Mouse (Mus musculus) limb, embryonic 15.5 days (tissue): ENCODE measurements around the gene Cfap57. TPM values are rescaled to one million over a fixed set of nuclear protein-coding genes. Genes with fewer than 3 reads are reported as not detected.

Source experiments
- ATAC-seq: fragments of 200-750 bp; cut with Nextera tagmentation; 2 replicates; pipeline ENCODE4 v1.8.0; 2017; ENCODE audit warnings: low read depth, moderate TSS enrichment; ENCODE audit not compliant: insufficient number of reproducible peaks, low FRiP score, low TSS enrichment
- H3K27ac ChIP-seq: fragments of 300-500 bp; sonication (generic); 2 replicates; pipeline ENCODE4 v1.5.1; 2015; ENCODE audit warnings: moderate library complexity, mild to moderate bottlenecking, inconsistent platforms
- H3K27me3 ChIP-seq: fragments of 300-500 bp; sonication (generic); 2 replicates; pipeline ENCODE4 v1.6.1; 2015; ENCODE audit warnings: inconsistent platforms
- H3K36me3 ChIP-seq: fragments of 300-500 bp; sonication (generic); 2 replicates; pipeline ENCODE4 v1.6.1; 2015; ENCODE audit warnings: inconsistent platforms
- H3K4me1 ChIP-seq: fragments of 300-500 bp; sonication (generic); 2 replicates; pipeline ENCODE4 v1.6.1; 2015; ENCODE audit warnings: inconsistent platforms
- H3K4me2 ChIP-seq: fragments of 300-500 bp; sonication (generic); 2 replicates; pipeline ENCODE4 v1.6.1; 2015; ENCODE audit warnings: mild to moderate bottlenecking, inconsistent platforms
- H3K4me3 ChIP-seq: fragments of 300-500 bp; sonication (generic); 2 replicates; pipeline ENCODE4 v1.5.1; 2015; ENCODE audit warnings: mild to moderate bottlenecking, inconsistent platforms
- H3K9ac ChIP-seq: fragments of 300-500 bp; sonication (generic); 2 replicates; pipeline ENCODE4 v1.6.1; 2015; ENCODE audit warnings: inconsistent platforms
- H3K9me3 ChIP-seq: fragments of 300-500 bp; sonication (generic); 2 replicates; pipeline ENCODE4 v1.6.1; 2016; ENCODE audit warnings: inconsistent platforms
- WGBS: fragments of 180-500 bp; shearing (Covaris S2); methylation state at CpG from one replicate; pipeline ENCODE4 v1.1.7; 2015; 5-methylcytosine and 5-hydroxymethylcytosine counted together
- polyA plus RNA-seq: library from polyadenylated mRNA; unstranded; fragments of >200 nt; fragmentation: Nextera tagmentation; extraction: Ambion mirVana; gene quantifications from 2 replicates; pipeline ENCODE4 v1.2.1, GENCODE M21; 2015

The Cfap57 gene
- 1.7 and 2.6 TPM in 2 replicates for polyA plus RNA-seq

GRCm38 (mm10) chr4:118620279-118620966, at the start of gene Cfap57, which contains the start of gene Ebna1bp2:
Gene Cfap57 (minus strand): TSS chr4:118620777.
Gene Ebna1bp2 (plus strand): TSS chr4:118620799.
- ATAC-seq = peak; percentile 86
- Histone ChIP-seq H3K27me3 (no peaks in the 10 kb centered on the region), H3K4me1 (peaks cover 10% of the 10 kb centered on the region), H3K4me2 (peak within 1 kb of the TSS; percentile 78), H3K4me3 (peak within 1 kb of the TSS; percentile 86), H3K27ac (peak within 1 kb of the TSS; percentile 43; the same call in 1 of the 2 replicates), H3K36me3 (peaks cover 28% of the 10 kb centered on the region), H3K9ac (peak within 1 kb of the TSS; percentile 54), H3K9me3 (no peaks in the 10 kb centered on the region)
- WGBS = under 1% methylated on average over 36 of the region's 41 CpGs

DNA sequence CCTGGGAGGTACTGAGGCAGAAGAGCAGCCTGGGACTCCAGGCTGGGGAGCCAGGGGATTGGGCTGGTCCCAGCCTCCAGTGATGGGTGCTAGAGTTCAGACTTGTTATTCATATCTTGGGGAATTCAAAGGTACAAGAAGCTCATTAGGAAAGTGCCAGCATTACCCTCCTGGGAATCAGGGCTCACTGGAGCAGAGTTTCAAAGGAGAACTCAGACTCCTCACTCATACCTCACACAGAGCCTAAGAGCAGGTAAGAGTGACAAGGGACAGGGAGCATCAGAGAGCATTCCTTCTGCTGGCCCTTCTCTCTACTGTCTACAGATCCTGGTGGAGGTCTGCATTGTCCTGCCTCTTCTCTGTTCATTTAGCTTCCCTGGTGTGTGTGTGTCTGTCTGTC, 38.1 kb upstream of the Cfap57 start, which contains the start of gene Olfr62:
Olfr62 (plus strand) TSS at position 301 of the 400 bp plus-strand sequence.
- H3K4me1 ChIP-seq = no peaks in the 10 kb centered on the region
- H3K9ac ChIP-seq = no peak within 1 kb of the TSS
- no peak within 1 kb of the TSS for H3K4me2 ChIP-seq
- H3K36me3 ChIP-seq = no peaks in the 10 kb centered on the region
- H3K4me3 ChIP-seq = no peak within 1 kb of the TSS
- no peak within 1 kb of the TSS for H3K27ac ChIP-seq
- H3K9me3 ChIP-seq = no peaks in the 10 kb centered on the region
- no peak for ATAC-seq
- H3K27me3 ChIP-seq = no peaks in the 10 kb centered on the region

DNA sequence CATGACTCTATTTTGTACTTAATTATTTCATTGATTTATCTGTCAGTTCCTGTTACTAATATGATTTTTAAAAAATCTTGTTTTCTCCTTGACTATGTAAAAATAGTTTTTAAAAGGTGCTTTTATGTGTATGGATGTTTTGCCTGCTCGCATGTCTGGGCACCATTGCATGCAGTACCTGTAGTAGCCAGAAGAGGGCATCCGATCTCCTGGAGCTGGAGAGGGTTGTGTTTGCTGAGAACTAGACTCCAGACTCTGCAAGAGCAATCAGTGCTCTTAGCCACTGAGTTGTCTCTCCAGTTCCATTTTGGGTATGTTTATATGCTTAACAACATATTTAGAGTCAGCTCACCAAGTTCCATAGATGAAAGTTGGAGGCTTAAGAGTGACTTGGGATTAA, 24.7 kb upstream of the Cfap57 start:
- H3K4me1 ChIP-seq = peaks cover 11% of the 10 kb centered on the region; the same call in 1 of the 2 replicates
- H3K9me3 ChIP-seq = no peaks in the 10 kb centered on the region
- no peak overlapping the region for H3K4me2 ChIP-seq
- H3K27me3 ChIP-seq = no peaks in the 10 kb centered on the region
- 6% methylated on average over 2 of the region's 2 CpGs for WGBS
- no peak overlapping the region for H3K9ac ChIP-seq
- no peak overlapping the region for H3K27ac ChIP-seq
- no peak overlapping the region for H3K4me3 ChIP-seq
- no peaks in the 10 kb centered on the region for H3K36me3 ChIP-seq
- no peak for ATAC-seq

DNA sequence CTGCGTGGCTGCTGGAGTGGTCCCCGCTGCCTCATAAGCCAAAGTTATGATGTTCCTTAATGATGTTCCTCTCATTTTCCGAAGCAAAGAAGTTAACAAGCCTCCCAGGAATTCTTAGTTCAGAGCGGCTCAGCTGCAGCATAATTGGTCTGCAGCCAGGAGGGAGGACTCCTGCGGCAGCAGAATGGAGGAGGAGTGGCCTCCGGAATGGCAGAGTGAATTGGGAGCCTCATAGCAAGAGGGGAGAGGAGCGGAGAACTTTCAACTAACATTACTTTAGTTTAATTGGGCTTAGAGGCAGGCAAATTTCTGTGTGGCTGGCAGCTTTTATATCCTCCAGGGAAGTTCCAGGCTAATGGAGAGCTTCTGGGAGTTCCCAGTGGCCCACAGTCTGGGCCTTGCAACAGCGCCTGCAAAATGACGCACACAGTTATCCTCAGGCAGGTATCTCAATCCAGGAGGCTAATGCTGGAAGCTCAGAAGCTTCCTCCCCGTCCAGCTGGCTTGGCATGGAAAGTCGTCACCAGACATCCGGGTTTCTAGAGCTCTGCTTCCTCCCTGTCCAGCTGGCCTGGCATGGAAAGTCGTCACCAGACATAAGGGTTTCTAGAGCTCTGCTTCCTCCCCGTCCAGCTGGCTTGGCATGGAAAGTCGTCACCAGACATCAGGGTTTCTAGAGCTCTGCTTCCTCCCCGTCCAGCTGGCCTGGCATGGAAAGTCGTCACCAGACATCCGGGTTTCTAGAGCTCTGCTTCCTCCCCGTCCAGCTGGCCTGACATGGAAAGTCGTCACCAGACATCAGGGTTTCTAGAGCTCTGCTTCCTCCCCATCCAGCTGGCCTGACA, 22.0 kb upstream of the Cfap57 start:
- Histone ChIP-seq H3K9ac (no peak overlapping the region; the same call in 1 of the 2 replicates), H3K27me3 (no peaks in the 10 kb centered on the region), H3K27ac (peak overlapping the region; percentile 67), H3K9me3 (no peaks in the 10 kb centered on the region), H3K36me3 (no peaks in the 10 kb centered on the region), H3K4me3 (peak overlapping the region; percentile 4; the same call in 1 of the 2 replicates), H3K4me1 (peaks cover 11% of the 10 kb centered on the region; the same call in 1 of the 2 replicates), H3K4me2 (peak overlapping the region; percentile 34)
- 22% methylated on average over 20 of the region's 20 CpGs for WGBS
- ATAC-seq = 0 out of 2 replicates have a peak, but pooled peaks have one; percentile 35

DNA sequence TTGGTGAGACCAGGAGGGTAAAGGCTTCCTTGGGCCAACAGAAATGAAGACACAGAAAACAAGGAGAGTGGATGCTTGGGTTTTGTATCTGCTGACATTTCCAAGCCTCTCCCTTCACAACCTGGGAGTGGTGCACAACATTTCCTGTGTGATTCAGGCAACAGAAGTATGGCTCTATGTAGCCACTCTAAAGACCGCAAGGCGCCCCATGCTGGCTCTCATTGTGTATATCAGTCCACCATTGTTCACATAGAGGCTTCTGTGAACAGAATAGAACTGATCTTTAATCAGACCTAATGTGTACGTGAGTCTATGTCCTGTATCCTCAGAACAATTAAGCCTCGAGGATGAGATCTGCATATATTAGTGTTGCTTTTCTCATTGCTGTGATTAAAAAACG, 9.7 kb upstream of the Cfap57 start:
- Histone ChIP-seq H3K27ac (no peak overlapping the region), H3K9me3 (no peaks in the 10 kb centered on the region), H3K27me3 (no peaks in the 10 kb centered on the region), H3K9ac (no peak overlapping the region), H3K36me3 (peaks cover 57% of the 10 kb centered on the region), H3K4me1 (no peaks in the 10 kb centered on the region), H3K4me3 (no peak overlapping the region), H3K4me2 (no peak overlapping the region)
- ATAC-seq = no peak
- 94% methylated on average over 5 of the region's 5 CpGs for WGBS

GRCm38 (mm10) chr4:118621781-118622180, 1.2 kb upstream of the Cfap57 start:
- H3K4me2 ChIP-seq = peak overlapping the region; percentile 78
- ATAC-seq = no peak
- no peaks in the 10 kb centered on the region for H3K9me3 ChIP-seq
- no peak overlapping the region for H3K9ac ChIP-seq
- WGBS = 79% methylated on average over 9 of the region's 9 CpGs
- peaks cover 42% of the 10 kb centered on the region for H3K36me3 ChIP-seq
- H3K4me1 ChIP-seq = peaks cover 10% of the 10 kb centered on the region
- peak overlapping the region; percentile 86 for H3K4me3 ChIP-seq
- H3K27me3 ChIP-seq = no peaks in the 10 kb centered on the region
- no peak overlapping the region for H3K27ac ChIP-seq

- WGBS = under 1% methylated on average over 23 of the region's 23 CpGs
Observed at GRCm38 (mm10) chr4:118620967-118621320, 367 bp upstream of the Cfap57 start.

GRCm38 (mm10) chr4:118615412-118615811, 5.2 kb downstream of the Cfap57 start:
- H3K9ac ChIP-seq = no peak overlapping the region
- no peak overlapping the region for H3K4me3 ChIP-seq
- 79% methylated on average over 11 of the region's 11 CpGs for WGBS
- H3K9me3 ChIP-seq = no peaks in the 10 kb centered on the region
- no peak overlapping the region for H3K27ac ChIP-seq
- H3K36me3 ChIP-seq = no peaks in the 10 kb centered on the region
- 0 out of 2 replicates have a peak, but pooled peaks cover 4% of the 10 kb centered on the region for H3K27me3 ChIP-seq
- ATAC-seq = no peak
- no peak overlapping the region for H3K4me2 ChIP-seq
- H3K4me1 ChIP-seq = no peaks in the 10 kb centered on the region

More at GRCm38 (mm10) chr4:118620967-118621320, 367 bp upstream of the Cfap57 start:
- H3K36me3 ChIP-seq = peaks cover 34% of the 10 kb centered on the region
- H3K9ac ChIP-seq = peak overlapping the region; percentile 54
- peak overlapping the region; percentile 78 for H3K4me2 ChIP-seq
- peak overlapping the region; percentile 43; the same call in 1 of the 2 replicates for H3K27ac ChIP-seq
- H3K4me3 ChIP-seq = peak overlapping the region; percentile 86
- ATAC-seq = peak; percentile 32; the same call in 1 of the 2 replicates
- H3K9me3 ChIP-seq = no peaks in the 10 kb centered on the region
- no peaks in the 10 kb centered on the region for H3K27me3 ChIP-seq
- peaks cover 10% of the 10 kb centered on the region for H3K4me1 ChIP-seq

DNA sequence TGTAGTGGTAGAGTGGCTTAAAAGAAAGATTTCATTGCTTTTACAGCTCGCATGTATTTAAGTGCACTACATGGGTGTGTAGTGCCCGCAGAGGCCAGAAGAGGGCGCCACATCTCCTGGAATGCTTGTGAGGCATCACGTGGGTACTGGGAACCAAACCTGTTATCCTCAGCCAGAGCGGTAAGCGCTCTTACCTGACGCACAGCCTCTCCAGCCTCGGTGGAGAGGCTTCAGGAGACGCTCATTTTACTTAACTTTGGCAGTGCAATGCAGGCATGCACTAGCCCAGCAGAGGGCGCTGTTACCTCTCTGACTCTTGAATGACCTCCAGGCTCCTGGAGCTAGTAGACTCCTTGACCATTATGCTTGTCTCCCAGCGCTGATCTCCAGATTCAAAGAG, 8.0 kb downstream of the Cfap57 start:
- H3K9ac ChIP-seq = no peak overlapping the region
- 0 out of 2 replicates have a peak, but pooled peaks cover 4% of the 10 kb centered on the region for H3K27me3 ChIP-seq
- no peaks in the 10 kb centered on the region for H3K36me3 ChIP-seq
- no peaks in the 10 kb centered on the region for H3K9me3 ChIP-seq
- no peak overlapping the region for H3K4me3 ChIP-seq
- WGBS = 24% methylated on average over 11 of the region's 11 CpGs
- ATAC-seq = no peak
- H3K4me1 ChIP-seq = no peaks in the 10 kb centered on the region
- H3K4me2 ChIP-seq = no peak overlapping the region
- H3K27ac ChIP-seq = no peak overlapping the region

- WGBS = 57% methylated on average over 3 of the region's 3 CpGs
- Histone ChIP-seq H3K9ac (no peak overlapping the region), H3K4me2 (no peak overlapping the region), H3K36me3 (no peaks in the 10 kb centered on the region), H3K4me1 (no peaks in the 10 kb centered on the region), H3K27me3 (0 out of 2 replicates have a peak, but pooled peaks cover 4% of the 10 kb centered on the region), H3K27ac (no peak overlapping the region), H3K4me3 (no peak overlapping the region), H3K9me3 (no peaks in the 10 kb centered on the region)
- no peak for ATAC-seq
Observed at GRCm38 (mm10) chr4:118609836-118610235, 10.7 kb downstream of the Cfap57 start.

- no peak for ATAC-seq
- Histone ChIP-seq H3K9me3 (no peaks in the 10 kb centered on the region), H3K27ac (no peak overlapping the region), H3K4me2 (no peak overlapping the region), H3K36me3 (no peaks in the 10 kb centered on the region), H3K27me3 (no peaks in the 10 kb centered on the region), H3K4me3 (no peak overlapping the region), H3K4me1 (no peaks in the 10 kb centered on the region), H3K9ac (no peak overlapping the region)
- WGBS = 15% methylated on average over 4 of the region's 4 CpGs
Observed at GRCm38 (mm10) chr4:118604065-118604464, 16.5 kb downstream of the Cfap57 start.

- Histone ChIP-seq H3K27ac (no peak overlapping the region), H3K4me2 (no peak overlapping the region), H3K9me3 (no peaks in the 10 kb centered on the region), H3K9ac (no peak overlapping the region), H3K4me3 (no peak overlapping the region), H3K4me1 (peaks cover 6% of the 10 kb centered on the region; the same call in 1 of the 2 replicates), H3K36me3 (no peaks in the 10 kb centered on the region), H3K27me3 (no peaks in the 10 kb centered on the region)
- no peak for ATAC-seq
- 4% methylated on average over 7 of the region's 7 CpGs for WGBS
Observed at GRCm38 (mm10) chr4:118589733-118590130, 30.8 kb downstream of the Cfap57 start.
